Mouse (Mus musculus): ENCODE data around the gene Usp12.

Usp12 gene

DNA sequence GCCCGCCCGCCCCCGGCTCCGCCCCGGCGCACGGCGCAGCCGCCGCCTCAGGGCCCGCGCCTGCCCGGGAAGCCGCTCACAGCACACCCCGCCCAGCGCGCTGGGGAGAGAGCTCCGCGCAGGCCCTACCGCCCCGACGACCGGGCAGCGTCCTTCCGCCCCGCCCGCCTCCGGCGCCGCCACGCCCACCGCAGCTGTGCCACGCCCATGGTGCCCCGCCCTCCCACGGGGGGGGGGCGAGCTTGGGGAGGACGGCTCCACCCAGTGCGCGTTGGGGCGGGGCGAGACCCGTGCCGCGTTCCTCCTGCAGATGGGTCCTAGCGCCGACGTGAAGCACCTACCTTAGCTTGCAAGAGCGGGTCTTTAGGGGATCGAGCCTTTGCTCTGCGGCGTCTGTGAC is at the start of gene Usp12:
Gene Usp12 (minus strand): TSS at position 154 of the 400 bp plus-strand sequence.
- DNase-seq: peak; percentile 97

DNA sequence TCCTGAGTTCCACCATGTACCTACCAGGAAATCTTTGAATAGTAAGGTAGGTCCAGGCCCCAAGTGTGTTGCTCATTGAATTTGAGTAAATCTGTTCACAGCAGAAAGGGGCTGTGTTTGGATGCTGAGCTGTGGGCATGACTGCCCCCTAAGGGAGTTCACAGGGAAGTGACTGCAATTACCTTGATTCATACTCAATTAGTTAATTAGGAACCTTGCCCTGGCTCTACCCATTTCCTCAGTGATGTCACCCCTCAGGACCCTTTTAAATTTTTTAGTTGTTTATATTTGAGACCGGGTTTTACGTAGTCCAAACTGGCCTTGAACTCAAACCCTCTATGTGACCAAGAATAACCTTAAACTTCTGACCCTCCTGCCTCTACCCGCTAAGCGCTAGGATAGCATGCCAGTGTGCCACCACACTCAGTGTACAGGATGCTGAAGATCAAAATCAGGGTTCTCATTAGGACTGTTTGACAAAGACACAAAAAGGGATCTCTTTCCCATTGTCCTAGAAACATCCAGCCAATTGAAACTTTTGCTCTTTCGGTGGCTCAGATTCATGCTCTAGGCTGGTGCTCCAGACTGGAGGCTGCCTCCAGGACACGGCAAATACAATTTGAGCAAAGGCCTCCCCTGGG is 49.6 kb upstream of the Usp12 start:
- DNase-seq: no peak

DNA sequence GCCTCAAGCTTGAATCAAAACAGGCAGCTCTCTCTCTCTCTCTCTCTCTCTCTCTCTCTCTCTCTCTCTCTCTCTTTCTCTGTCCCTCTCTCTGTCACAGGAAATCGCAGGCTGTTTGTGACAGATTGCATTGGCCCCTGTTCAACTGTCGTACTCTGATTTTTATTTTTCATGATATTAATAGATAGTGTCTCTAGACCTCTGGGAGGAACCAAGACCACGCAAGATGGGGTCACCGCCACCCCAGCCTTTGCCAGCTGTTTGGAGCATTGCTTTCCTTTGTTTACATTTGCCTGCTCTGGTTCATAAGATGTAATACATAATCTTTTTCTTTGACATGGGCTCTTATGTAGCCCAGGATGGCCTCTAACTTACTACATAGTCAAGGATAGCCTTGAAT is 47.2 kb upstream of the Usp12 start:
- peak; percentile 62 for DNase-seq

DNA sequence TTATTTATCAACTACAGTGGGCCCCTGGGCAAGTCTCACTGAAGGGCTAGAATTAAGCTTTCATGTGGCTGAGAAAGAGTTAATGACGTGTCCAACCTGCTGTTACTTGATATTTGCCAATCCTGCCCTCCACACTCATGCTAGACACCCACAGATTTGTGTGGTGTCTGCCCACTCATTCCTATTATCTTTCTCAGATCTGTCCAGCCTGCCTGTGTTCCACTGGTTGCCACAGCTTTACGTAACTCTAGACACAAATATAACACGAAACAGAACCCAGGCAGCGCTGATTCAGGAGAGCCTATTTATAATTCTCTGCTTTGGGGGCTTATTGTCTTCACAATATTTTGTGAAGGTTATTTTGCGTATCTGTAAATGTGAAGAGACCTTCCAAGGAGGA is 46.5 kb upstream of the Usp12 start:
- DNase-seq: no peak

DNA sequence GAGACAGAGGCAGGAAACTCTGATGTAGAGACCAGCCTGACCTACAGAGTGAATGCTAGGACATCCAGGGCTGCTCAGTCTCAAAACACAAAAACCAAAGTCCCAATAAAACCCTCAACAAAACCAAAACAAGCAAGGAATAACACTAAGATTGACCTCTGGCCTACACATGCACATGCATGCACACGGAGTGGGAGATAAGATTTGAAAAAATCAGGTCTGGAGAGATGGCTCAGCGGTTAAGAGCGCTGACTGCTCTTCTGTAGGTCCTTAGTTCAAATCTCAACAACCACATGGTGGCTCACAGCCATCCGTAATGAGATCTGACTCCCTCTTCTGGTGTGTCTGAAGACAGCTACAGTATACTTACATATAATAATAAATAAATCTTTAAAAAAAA is 45.6 kb upstream of the Usp12 start:
- DNase-seq: no peak

DNA sequence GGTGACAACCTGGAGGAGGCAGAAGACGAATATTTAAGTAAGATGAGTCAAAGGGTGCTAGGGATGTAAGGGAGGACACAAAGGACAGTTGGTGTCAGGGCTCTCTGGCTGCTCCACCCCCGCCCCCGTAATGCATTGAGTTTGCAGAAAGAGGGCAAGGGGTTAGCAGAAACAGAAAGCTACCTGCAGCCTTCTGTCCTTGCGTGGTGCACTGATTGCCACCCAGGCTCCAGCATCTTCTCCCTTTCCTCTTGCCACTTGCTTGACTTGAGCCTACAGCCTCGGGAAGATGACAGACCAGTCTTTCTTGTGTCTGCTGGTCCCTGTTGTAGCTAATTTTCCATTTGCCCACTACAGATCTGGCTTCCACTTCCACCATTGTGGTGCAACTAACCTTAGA is 45.0 kb upstream of the Usp12 start:
- DNase-seq: no peak

DNA sequence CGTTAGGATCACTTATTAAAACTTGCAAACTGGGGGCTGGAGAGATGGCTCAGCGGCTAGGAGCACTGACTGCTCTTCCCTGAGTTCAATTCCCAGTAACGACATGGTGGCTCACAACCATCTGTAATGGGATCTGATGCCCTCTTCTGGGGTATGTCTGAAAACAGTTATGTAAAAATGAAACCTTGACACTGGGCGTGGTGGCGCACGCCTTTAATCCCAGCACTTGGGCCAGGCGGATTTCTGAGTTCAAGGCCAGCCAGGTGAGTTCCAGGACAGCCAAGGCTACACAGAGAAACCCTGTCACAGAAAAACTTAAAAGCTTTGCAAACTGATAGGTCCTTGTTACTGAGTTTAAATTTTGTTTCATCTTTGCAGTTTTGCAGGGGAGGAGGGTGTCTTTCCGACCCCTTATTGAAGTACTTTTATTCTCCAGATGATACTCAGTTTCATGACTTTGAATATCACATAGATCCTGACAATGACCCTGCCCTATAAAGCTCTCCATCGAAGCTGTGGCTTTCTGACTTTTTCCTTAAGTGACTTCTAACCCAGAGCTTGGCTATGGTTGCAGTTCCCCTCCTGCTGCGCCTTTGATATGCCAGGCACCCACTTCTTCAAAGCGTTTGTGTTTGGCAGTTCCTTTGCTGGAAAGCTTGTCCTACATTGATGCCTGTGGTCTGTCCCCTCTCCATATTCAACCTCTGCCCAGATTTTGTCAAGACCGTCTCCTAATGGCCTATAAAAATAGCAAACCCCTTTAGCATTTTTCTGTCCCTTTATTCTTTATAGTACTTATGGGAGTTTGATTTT is 44.2 kb upstream of the Usp12 start:
- no peak for DNase-seq

DNA sequence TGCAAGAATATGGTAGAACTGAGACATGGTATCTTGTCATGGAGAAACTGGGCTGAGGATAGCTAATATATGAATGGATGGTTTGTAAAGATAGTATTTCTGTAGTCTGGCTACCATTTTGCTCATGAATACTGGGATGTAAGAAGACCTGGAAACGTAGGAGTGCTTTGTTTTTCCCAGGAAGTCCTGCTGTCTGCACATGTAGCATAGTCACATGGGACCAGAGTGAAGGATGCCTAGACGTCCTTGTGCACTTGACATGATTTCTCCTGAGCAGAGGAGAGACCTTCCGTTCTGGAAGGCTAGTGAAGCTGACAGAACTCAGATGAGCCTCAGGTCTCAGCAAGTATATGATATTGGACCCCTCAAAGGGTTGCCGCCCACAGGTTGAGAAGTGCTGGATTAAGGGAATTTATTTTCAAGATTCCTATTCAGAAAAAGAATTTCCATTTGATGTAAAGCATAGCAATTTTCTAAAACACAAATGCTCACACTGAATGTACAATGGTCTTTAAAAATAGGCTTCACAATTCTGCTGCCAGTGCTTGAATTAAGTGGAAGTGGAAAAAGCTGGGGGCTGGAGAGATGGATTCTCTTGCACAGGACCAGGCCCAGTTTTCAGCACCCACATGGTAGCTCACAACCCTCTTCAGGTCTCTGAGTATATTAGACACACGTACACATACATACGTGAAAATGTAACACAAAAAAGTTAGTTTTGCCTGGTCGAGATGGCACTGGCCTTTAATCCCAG is 43.3 kb upstream of the Usp12 start:
- DNase-seq: no peak

DNA sequence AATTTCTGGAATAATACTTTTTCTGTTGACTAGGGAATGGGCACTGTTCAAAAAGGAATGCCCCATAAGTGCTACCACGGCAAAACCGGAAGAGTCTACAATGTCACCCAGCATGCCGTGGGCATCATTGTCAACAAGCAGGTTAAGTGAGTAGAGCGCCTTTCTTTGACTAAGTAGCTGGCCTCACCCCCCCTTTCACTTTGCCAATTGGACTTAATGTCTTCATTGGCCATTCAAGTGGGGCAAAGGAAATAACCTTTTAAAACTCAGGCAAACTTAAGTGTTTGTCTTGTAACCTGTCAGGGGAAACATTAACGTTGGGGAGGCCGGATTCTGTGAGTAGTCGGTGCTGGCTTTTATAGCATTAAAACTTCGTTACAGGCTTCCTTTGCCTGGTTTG is 40.2 kb upstream of the Usp12 start:
- no peak for DNase-seq

DNA sequence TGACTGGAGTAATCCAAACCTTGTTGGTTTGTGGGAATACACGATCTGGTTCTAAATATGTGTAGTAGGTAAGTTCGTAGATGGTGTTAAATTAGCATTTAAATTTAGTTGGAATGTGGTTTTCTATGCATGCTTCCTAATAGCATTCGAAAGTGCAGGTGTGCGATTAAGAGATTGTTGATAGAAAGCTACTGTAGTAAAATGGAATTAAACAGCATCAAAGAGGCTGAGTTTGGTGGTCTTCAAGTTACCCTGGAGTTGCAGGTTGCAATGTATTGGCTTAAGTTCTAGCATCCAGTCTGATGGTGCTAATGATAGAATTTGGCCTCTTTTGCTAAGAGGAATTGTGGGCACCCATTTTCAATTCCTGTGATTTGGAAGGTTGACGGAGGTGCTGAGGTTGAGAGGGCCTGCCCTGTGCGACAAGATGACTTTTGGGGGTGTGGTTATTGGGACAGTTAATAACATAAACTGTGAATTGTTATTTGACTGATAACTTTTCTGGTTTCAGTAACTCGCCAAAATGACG is 38.9 kb upstream of the Usp12 start:
- no peak for DNase-seq

DNA sequence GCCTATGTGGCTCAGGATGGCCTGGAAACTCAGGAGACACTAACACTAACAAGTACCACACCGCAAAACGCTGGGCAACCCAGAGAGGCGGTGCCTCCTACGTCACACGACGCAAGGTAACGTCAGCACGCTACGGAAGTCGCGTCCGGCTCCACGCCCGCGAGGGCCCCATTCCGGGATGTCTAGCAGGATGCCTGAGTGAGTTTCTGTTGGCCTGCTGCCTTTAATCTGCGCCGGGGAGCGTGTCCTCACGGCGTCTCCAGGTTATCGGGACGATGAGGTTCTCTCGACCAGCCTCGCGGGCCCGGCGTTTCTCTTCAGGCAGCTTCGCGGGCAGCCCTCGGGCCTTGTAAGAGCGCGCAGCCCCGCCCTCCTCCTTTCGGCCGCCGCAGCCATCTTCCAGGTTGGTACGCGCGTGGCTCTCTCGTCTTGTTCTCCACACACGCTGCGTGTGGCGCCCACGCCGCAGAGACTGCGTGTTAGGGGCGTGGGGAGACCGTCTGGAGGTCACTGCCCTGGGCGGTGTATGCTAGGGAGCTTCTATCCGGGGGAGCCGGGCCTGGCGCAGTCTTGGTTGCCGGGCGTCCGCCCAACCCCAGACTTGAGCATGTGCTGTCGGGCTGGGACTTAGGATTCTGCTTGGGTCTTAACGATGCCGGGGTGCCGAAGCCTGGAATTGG is 38.1 kb upstream of the Usp12 start, which contains the start of gene Rpl21:
Gene Rpl21 (plus strand): TSS at position 122 of the 680 bp plus-strand sequence.
- peak; percentile 94 for DNase-seq

DNA sequence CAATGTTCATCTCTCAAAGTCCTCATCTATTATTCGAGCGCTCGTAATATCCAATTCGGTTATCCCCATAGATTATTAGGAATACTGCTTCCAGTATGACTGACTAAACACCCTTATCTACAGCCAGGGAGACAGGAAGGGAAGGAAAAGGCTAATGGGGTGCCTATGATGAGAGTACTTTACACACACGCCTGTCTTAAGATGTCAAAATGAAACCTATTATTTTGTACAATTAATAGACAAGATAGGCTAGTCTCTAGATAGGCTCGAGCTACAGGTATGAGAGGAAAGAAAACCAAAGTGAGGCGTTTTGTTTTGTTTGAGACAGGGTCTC is 37.6 kb upstream of the Usp12 start:
- no peak for DNase-seq

DNA sequence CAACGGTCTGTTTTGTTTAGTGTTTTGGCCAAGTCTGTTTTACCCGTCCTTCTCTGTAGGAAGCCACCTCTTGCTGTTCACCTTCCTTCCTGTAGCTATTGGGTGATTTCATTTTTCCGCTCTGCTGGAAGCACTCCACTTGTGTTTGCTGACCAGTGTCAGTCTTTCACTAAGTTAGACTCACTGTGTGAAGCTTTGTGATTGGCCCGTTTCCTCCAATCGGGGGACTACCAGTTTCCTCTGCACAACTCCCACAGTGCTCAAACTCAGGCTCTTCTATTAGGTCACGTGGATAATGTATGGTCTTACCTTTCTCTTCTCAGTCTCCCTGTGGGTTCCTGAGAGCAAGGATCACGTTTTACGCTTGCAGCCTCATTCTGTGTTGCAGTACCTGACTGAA is 34.7 kb upstream of the Usp12 start:
- DNase-seq: no peak

DNA sequence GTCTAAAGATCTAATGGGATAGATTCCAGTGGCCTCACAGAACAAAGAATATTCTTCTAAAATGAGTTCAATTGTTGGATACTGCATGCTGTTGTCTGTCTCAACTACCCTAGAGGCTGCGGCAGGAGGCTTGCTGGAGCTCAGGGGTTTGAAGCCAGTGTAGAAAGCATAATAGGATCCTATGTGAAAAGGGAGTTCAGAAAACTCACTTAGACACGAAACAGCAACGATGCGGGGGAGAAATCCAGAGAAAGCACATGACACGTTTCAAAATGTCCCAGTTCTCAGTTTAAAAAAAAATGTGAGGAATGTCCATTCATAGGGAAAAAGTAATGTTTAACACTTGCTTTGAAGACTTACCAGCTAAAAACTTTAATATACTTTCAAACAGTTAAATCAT is 28.2 kb upstream of the Usp12 start:
- no peak for DNase-seq

DNA sequence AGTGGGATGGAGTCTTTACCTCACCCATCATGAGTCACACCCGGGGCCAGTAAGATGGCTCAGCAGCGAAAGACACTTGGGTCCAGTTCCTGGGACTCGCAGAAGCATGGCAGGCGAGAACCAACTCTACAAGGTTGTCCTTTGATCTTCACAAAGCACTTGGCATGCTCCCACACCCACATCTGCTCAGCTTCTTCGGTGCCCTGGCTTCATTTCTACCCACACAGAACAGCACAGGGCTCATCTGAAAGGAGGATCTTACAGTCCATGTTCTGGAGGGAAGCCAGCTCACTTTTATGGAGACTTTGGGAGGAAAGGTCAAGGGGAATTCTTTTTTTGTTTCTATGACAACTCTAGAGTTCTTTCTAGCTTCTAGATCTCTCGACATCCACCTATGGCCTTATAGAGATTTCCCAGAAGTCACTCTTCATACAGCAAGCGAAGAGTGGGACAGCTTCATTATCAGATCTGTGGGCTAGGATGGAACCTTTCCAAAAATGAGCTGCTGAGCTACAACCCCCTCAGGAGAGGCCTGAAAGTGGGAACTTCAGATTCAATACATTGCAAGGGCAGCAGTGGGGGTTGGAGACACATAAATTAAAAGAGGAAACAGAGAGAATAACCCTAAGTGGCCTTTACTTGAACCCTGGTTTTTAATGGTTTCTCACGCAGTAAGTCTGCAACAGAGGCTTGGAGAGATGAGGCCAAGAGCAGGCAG is 24.3 kb upstream of the Usp12 start:
- no peak for DNase-seq

DNA sequence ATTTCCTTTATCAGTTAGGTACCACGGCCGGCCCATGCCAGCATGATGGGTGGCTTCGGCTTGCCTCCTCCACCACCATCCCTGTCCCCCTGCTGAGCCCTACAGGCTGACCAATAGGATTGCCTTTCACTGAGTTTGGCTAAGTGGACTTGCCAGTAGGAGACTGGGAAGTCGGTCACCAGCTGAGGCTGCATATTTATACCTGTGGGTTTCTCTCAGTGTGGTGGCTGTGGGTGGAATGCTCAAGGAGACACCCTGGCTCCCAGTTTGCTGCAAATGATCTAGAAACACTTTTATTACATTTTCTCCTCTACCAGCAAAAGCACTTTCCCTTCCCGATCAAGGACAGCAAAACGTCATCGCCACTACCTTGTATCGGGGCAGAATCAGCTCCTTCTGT is 22.8 kb upstream of the Usp12 start:
- DNase-seq: no peak

DNA sequence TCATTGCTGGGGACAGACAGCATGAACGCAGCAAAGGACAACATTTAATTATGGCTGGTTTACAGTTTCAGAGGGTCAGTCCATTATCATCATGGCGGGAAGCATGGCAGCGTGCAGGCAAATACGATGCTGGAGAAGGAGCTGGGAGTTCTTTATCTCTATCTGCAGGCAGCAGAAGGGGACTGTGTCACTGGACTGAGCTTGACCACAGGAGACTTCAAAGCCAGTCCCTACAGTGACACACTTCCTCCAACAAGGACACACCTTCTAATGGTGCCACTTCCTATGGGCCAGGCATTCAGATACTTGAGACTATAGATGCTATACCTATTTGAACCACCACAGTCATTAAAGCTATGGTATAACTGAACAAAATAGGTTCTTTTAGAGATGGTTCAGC is 20.6 kb upstream of the Usp12 start:
- no peak for DNase-seq

DNA sequence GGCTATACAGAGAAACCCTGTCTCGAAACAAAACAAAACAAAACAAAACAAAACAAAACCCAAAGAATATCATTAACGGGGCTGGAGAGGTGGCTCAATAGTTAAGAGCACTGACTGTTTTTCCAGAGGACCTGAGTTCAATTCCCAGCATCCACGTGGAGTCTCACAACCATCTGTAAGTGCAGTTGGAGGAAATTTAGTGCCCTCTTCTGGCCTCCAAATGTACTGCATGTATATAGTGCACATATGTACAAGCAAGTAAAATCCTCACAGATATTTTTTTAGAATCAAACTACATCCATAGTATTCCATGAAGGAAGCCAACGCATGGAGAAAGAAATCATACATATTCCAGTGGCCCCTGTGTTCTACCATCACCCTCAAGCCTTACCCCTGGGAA is 18.6 kb upstream of the Usp12 start:
- no peak for DNase-seq

DNA sequence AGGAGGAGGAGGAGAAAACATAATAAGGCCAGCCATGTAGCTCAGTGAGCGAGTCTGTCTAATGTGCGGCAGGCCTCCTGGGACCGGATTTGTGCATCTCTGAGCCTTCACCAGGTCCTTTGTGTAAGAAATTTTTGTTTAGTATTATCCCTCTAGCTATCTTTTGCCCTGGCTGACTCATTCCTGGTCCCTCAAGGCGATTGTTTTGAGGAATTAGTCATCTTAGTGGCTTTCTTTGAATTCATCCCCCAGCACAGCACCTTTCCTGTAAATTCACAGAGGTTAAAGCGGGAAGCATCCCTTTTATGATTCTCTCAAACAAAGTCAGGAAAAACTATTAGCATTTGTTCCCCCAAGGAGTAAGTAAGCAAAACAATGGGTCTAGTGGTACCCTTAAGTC is 18.1 kb upstream of the Usp12 start:
- DNase-seq: no peak

DNA sequence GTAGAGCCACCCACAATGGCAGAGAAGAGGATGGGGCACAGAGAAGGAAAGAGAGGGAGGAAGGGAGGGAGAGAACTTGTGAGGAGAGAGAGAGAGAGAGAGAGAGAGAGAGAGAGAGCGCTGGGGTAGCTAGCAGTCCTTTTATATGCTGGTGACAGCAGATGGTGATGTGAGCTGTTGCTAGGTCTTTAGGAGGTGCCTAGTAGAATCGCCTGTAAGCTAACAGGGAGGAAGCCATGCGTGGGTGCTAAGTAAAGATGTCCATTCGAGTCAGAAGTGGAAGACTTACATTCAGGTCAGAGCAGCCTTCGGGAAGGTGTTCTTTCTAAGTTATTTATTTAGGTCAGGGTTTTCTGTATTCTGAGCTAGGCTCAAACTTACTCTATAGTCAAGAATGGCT is 15.1 kb upstream of the Usp12 start:
- no peak for DNase-seq

DNA sequence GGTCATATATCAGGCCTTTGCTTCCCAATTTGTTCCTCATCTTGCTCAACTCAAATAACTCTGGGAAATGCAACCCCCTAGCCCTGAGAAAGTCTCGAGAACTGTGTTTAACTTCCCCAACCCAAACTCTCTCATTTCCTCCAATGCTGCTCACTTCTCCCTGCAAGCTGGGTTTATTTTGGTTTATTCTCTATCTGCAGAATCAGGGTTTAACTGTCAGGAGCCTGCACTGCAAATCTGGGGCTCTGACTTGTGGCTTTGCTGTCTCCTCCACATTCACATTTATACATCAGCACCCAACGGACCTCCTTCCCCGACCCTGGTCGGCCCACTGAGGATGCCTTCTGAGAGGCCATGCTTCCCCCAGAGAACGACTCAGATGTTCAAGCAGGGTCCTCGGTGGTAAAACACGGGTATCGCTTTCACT is 11.2 kb upstream of the Usp12 start:
- DNase-seq: no peak

DNA sequence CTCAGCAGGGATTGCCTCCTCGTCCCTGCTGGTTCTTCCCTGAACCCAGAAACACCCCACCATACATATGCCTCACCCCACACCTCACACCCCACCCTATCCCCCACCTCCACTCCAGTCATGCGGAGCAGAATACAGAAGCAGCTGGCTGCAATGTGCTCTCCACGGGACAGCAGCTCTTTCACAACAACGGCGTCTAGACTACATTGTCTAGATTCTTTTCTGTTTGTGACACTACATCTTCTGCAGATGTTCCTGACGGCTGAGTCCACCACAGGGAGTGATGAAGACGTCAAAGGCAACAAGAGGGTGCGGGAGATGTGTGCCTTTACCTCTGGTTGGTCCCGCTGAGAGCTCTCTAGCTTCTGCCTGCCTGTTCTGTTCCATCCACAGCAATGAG is 3.2 kb upstream of the Usp12 start:
- DNase-seq: peak; percentile 66

DNA sequence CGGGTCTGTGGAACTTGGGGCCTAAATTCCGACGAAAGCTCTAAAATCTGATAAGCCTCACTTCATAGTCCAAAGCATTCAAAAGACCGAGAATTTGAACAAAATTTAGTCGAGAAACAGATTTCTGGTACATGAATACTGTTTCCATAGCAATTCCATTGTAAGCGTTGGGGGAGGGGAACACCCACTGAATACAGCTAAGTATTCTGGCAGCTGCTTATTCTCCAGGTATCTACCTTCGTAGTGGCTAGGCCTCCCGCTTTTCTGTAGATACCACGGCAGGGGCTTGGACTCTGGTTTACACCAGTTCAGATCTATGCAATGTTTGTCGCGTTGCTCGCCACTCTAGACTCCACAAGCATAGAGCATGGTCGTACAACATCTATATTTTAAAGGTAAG is 922 bp upstream of the Usp12 start:
- no peak for DNase-seq
